Mouse (Mus musculus) erythroblast, embryonic 14.5 days (primary cell): ENCODE data around the gene Scimp.

Experiments used
- GATA1 ChIP-seq: IDR thresholded peaks from 2 replicates; pipeline ENCODE4 v1.6.1; 2012; ENCODE audit warnings: low read length, inconsistent platforms, mixed read lengths
- TAL1 ChIP-seq: IDR thresholded peaks from 3 replicates; pipeline ENCODE4 v1.6.1; 2012; ENCODE audit warnings: low read length, inconsistent platforms, mixed read lengths

GRCm38 (mm10) chr11:70803711-70804200 lies 8.6 kb downstream of the Scimp start:
- no peak for TF ChIP-seq GATA1
- no peak for TF ChIP-seq TAL1
